Mouse (Mus musculus): ENCODE measurements at regions not wholly inside any gene's neighbourhood (a gene's known extent, or its start where the extent isn't known, plus 50 kb on each side); places are given as distances from the start of the nearest gene placed in this dataset.
A peak's percentile ranks its signal among the peaks of the same experiment; 100 is the strongest.

DNA sequence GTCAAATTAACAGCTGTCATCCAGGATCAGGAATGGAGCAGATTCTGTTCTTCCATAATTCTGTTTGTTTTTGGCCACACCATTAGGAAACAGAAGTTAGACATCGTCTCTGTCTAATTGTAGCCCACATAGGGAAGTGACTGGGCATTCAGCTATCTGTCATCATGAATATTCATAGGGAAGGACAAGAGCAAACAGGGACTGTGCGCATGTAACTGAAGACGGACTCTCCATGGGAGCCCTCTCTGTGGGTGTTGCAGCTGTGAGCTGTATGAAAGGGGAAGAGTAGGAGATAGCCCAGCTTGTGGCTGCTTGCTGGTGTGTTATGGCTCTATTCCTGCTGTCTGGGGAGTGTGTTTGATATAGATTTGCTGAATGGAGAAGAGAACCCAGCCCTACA lies 238.3 kb upstream of the Prok2 start:
- no peak for ATAC-seq
- Histone ChIP-seq H3K4me2 (no peak overlapping the region), H3K27ac (no peak overlapping the region), H3K27me3 (no peaks in the 10 kb centered on the region), H3K9ac (no peak overlapping the region), H3K9me3 (replicated peaks) (peaks cover 3% of the 10 kb centered on the region; the same call in 1 of the 2 replicates), H3K4me3 (no peak overlapping the region), H3K4me1 (peaks cover 25% of the 10 kb centered on the region), H3K36me3 (ENCODE audit: poor library complexity, severe bottlenecking) (no peaks in the 10 kb centered on the region)
- WGBS: 61% methylated on average over 3 of the region's 3 CpGs

DNA sequence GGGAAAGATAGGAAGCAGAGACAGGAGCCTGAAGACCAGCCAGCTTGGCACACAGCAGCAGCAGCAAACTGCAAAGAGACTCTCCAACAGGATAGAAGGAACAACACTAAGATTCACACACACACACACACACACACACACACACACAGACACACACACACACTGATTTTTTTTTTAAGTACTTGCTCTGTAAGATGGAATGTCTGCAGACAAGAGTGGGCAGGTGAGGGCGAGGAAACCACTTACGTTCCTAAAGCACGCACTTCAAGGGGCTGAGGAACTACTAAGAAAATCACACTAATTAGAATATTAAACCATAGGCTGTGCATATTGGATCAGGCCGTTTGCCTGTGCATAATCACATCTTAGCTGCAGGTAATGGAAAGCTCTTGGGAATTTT lies 237.8 kb upstream of the Prok2 start:
- H3K4me2 ChIP-seq: no peak overlapping the region
- 83% methylated on average over 4 of the region's 4 CpGs for WGBS
- H3K4me1 ChIP-seq: peaks cover 20% of the 10 kb centered on the region
- no peak overlapping the region for H3K9ac ChIP-seq
- ATAC-seq: no peak
- no peaks in the 10 kb centered on the region for H3K36me3 ChIP-seq (ENCODE audit: poor library complexity, severe bottlenecking)
- H3K9me3 ChIP-seq (replicated peaks): peaks cover 3% of the 10 kb centered on the region; the same call in 1 of the 2 replicates
- H3K27me3 ChIP-seq: no peaks in the 10 kb centered on the region
- no peak overlapping the region for H3K4me3 ChIP-seq
- H3K27ac ChIP-seq: no peak overlapping the region

DNA sequence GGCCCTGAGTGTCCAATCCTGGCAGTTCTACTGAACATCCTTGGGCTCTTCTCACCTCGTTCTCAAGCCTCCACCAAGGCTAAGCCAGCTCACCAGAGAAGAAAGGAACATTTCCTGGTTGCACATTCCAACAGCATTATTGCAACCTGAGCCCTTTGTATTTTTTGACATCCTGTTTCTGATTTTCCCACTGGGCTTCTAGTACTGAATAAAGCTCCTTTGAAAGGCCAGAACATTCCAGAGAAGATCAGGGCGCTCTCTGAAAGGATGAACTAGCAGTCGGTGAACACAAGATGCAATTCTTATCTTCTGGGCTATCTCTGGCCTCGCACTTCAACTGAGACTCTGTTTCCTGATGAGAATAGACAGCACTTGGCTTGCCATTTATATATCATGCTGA lies 233.2 kb upstream of the Prok2 start:
- no peak for ATAC-seq
- Histone ChIP-seq H3K27ac (no peak overlapping the region), H3K36me3 (ENCODE audit: poor library complexity, severe bottlenecking) (no peaks in the 10 kb centered on the region), H3K9me3 (replicated peaks) (no peaks in the 10 kb centered on the region), H3K4me2 (no peak overlapping the region), H3K27me3 (no peaks in the 10 kb centered on the region), H3K4me3 (no peak overlapping the region), H3K4me1 (peaks cover 15% of the 10 kb centered on the region), H3K9ac (no peak overlapping the region)
- 18% methylated on average over 4 of the region's 4 CpGs for WGBS

DNA sequence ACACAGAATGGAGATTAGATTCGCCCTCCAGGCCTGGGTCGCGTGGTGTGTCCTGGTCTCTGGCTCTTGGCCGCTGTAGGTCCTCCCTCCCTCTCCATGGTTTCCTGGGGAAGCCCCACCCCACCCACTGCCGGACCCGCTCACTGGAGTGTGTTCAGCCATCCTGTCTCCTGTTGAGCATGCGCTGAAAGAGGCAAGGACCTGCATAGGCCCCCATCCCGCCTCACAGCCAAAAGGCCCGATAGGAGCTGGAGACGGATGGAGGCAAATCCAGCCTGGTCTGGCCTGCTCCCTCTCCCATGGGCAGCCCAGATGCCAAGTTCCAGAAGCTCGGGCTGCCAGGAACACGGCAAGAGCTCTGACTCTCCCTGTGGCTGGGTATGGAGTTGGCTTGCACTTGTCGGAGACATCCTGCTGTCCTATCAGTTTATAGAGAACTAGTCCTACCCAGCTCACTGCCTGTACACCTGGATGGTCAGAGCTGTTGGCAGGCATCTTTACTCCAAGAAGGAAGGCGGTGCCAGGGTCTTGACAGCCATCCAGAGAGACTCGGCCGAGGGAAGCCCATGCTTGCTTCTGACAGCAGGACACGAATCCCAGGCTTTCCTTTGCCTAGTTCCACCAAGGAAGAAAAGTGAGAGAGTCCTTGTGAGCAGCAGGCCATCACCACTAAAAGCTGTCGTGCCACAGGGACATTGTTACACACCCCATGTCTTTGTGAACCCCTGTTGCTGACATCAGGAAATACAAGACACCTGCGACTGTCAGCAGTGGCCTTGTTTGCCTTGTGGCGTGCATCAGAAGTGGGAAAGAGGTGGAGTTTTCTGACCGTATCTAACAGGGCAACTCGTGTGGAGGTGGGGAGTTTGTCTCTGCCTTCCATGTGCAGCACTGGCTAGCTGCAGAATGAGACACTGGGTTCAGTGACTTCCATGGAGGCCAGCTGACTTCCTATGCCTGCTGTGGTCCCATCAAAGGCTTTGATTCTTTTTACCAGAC lies 228.9 kb upstream of the Prok2 start:
- Histone ChIP-seq H3K36me3 (ENCODE audit: poor library complexity, severe bottlenecking) (no peaks in the 10 kb centered on the region), H3K4me3 (no peak overlapping the region), H3K27me3 (no peaks in the 10 kb centered on the region), H3K27ac (no peak overlapping the region), H3K9ac (no peak overlapping the region), H3K4me2 (no peak overlapping the region), H3K9me3 (replicated peaks) (no peaks in the 10 kb centered on the region), H3K4me1 (peaks cover 21% of the 10 kb centered on the region)
- peak; percentile 76 for ATAC-seq
- 76% methylated on average over 22 of the region's 22 CpGs for WGBS

DNA sequence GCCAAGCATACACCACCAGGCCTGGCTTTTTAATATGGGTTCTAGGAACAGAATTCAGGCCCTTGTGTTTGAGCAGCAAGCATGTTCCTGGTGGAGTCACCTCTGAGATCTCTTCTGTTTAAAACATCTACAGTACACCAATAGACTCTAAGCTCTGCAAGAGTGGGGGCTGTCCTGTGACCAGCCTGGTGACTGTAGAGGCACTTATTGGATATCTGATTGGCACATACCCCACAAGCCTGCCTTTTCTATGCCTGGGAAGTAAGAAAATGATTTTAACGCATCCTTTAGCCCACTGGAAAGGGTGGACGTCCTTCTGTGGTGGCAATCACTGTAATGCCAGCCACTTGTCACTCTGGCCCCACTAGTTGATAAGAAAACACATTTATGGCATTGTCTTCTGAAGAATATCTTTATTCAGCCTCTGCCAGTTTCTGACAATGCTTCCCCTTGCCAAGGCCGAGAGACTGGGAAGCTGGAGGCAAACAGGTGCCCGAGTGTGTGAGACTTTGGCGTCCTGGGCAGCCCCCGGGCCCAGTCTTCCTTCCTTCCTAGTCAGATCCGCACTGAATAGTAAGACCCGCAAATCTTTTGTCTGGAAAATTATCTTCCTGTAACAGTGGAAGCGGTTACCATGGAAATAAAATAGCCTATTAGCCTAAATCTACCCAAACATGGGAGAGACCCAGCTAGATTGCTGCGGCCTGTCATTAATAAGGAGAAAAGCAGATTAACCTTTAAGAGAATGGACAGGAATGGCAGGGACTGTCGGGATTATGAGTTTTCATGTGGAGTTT lies 228.0 kb upstream of the Prok2 start:
- ATAC-seq: peak; percentile 77
- H3K27ac ChIP-seq: 0 out of 2 replicates have a peak overlapping the region, but pooled peaks have one; percentile 14
- no peaks in the 10 kb centered on the region for H3K27me3 ChIP-seq
- H3K9me3 ChIP-seq (replicated peaks): no peaks in the 10 kb centered on the region
- H3K4me2 ChIP-seq: no peak overlapping the region
- H3K9ac ChIP-seq: no peak overlapping the region
- 26% methylated on average over 11 of the region's 11 CpGs for WGBS
- no peak overlapping the region for H3K4me3 ChIP-seq
- peaks cover 17% of the 10 kb centered on the region for H3K4me1 ChIP-seq
- H3K36me3 ChIP-seq (ENCODE audit: poor library complexity, severe bottlenecking): no peaks in the 10 kb centered on the region

DNA sequence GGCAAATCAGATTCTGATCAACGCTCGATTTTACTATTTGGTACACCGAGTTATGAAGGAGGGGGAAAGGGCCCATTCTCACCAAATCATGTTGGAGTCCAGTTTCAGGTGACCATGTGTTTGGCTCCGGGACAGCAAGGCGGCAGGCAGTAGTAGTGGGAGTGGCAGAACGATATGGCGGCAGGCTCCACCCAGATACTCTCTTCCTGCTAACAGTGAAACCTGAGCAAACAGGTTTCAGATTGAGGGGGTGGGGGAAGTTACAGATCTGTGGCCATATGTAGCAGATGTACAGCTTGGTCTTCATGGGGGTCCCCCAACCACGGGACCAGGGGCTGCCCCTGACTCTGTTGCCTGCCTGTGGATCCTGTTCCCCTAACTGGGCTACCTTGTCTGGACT lies 224.6 kb upstream of the Prok2 start:
- 96% methylated on average over 8 of the region's 8 CpGs for WGBS
- no peak overlapping the region for H3K4me3 ChIP-seq
- no peak overlapping the region for H3K27ac ChIP-seq
- H3K9ac ChIP-seq: no peak overlapping the region
- H3K4me1 ChIP-seq: peaks cover 20% of the 10 kb centered on the region
- H3K4me2 ChIP-seq: no peak overlapping the region
- no peak for ATAC-seq
- H3K9me3 ChIP-seq (replicated peaks): no peaks in the 10 kb centered on the region
- H3K27me3 ChIP-seq: no peaks in the 10 kb centered on the region
- H3K36me3 ChIP-seq (ENCODE audit: poor library complexity, severe bottlenecking): no peaks in the 10 kb centered on the region

DNA sequence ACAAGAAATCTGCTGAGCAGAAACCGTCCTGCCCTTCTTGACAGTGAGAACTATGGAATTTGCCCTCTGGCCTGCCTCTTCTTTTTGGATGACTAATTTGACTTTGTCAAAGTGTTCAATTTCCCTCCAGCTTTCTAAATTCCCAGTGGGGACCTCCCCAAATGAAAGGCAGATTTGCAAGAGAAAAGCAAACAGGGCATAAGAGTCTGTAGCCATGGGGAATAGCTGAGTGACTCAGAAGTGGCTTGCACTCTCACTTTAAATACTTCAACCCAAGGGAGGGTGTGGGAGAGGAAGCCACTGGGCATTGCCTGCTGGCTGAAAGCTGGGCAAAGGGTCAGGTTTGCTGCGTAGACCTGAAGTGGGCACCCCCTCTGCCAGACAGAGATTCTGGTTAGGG lies 220.7 kb upstream of the Prok2 start:
- ATAC-seq: no peak
- no peak overlapping the region for H3K27ac ChIP-seq
- H3K9me3 ChIP-seq (replicated peaks): no peaks in the 10 kb centered on the region
- no peak overlapping the region for H3K4me3 ChIP-seq
- no peak overlapping the region for H3K9ac ChIP-seq
- no peaks in the 10 kb centered on the region for H3K36me3 ChIP-seq (ENCODE audit: poor library complexity, severe bottlenecking)
- 50% methylated on average over 2 of the region's 2 CpGs for whole genome bisulfite sequencing
- H3K4me1 ChIP-seq: 0 out of 2 replicates have a peak, but pooled peaks cover 3% of the 10 kb centered on the region
- H3K4me2 ChIP-seq: no peak overlapping the region
- H3K27me3 ChIP-seq: no peaks in the 10 kb centered on the region

DNA sequence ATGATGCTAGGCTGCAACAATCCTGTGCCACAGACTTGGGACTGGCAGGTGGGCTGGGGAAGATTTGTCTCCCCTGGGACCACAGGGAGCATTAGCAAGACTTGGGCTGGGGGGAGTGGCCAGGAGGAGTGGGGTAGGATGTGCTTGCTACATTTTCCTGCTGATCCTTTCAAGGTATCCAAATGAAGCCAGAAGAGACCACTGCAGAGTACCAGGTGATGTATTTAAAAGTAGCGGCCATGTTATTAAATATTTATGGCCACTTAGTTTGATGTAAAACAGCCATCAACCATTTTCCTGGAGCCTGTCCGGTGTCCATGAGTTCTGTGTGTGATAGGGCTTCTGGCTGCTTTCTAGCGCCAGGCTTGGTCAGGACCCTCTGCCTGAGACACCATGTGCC lies 220.3 kb upstream of the Prok2 start:
- ATAC-seq: no peak
- Histone ChIP-seq H3K27ac (no peak overlapping the region), H3K4me2 (no peak overlapping the region), H3K9me3 (replicated peaks) (no peaks in the 10 kb centered on the region), H3K4me3 (no peak overlapping the region), H3K9ac (no peak overlapping the region), H3K36me3 (ENCODE audit: poor library complexity, severe bottlenecking) (no peaks in the 10 kb centered on the region), H3K27me3 (no peaks in the 10 kb centered on the region), H3K4me1 (0 out of 2 replicates have a peak, but pooled peaks cover 3% of the 10 kb centered on the region)
- WGBS: 87% methylated on average over 3 of the region's 3 CpGs

DNA sequence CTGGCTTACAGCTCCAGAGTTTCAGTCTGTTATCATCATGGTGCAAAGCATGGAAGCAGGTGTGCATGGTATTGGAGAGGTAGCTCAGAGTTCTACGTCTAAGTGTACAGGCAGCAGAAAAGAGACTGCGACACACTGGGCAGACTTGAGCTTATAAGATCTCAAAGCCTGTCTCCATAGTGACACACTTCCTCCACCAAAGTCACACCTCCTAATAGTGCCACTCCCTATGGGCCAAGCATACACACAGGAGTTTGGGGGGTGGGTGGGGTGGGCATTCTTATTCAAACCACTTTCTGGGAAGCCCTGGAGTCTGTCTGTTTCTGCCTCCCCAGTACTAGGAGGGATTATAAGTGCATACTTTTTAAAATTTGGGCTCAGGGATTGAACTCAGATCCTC lies 219.5 kb upstream of the Prok2 start:
- WGBS: 83% methylated on average over 2 of the region's 2 CpGs
- ATAC-seq: no peak

DNA sequence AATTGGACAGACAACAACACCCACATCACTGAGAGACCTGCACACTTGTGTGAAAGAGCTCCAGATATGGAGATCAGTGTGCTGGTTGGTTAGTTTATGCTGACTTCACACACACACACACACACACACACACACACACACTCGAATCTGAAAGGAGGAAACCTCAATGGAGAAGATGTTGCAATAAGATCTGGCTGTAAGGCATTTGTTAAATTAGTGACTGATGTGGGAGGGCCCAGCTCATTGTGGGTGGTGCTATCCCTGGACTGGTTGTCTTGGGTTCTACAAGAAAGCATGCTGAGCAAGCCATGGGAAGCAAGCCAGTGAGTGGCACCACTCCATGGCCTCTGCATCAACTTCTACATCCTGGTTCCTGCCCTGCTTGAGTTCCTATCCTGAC lies 216.8 kb upstream of the Prok2 start:
- 77% methylated on average over 1 of the region's 1 CpGs for WGBS
- Histone ChIP-seq H3K9me3 (replicated peaks) (no peaks in the 10 kb centered on the region), H3K4me3 (no peak overlapping the region), H3K4me1 (peaks cover 15% of the 10 kb centered on the region; the same call in 1 of the 2 replicates), H3K36me3 (ENCODE audit: poor library complexity, severe bottlenecking) (no peaks in the 10 kb centered on the region), H3K27me3 (no peaks in the 10 kb centered on the region), H3K9ac (no peak overlapping the region), H3K4me2 (no peak overlapping the region), H3K27ac (no peak overlapping the region)
- ATAC-seq: no peak

More for the DNA sequence above, 219.5 kb upstream of the Prok2 start:
- H3K27me3 ChIP-seq: no peaks in the 10 kb centered on the region
- H3K4me2 ChIP-seq: no peak overlapping the region
- no peak overlapping the region for H3K9ac ChIP-seq
- H3K4me3 ChIP-seq: no peak overlapping the region
- H3K27ac ChIP-seq: no peak overlapping the region
- H3K36me3 ChIP-seq (ENCODE audit: poor library complexity, severe bottlenecking): no peaks in the 10 kb centered on the region
- H3K9me3 ChIP-seq (replicated peaks): no peaks in the 10 kb centered on the region
- H3K4me1 ChIP-seq: 0 out of 2 replicates have a peak, but pooled peaks cover 3% of the 10 kb centered on the region

DNA sequence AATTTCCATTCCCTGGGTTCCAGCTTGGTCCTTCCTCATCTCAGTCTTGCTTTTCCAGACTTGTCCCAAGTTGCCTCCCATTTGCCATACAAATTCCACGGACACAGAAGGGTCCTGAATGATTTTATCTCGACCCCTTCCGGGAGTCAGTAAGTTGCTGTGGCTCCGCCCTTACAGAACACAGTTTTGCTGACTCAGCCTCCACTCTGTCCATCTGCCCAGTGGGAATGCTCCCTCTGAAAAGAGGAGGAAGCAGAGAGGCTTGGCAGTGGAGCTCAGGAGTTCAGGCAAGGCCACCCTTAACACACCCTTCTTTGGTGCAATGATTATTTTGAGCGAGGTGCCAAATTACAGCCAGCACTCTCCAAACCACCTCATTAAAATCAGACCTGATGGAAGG lies 213.9 kb upstream of the Prok2 start:
- no peaks in the 10 kb centered on the region for H3K27me3 ChIP-seq
- ATAC-seq: no peak
- H3K4me1 ChIP-seq: peaks cover 12% of the 10 kb centered on the region; the same call in 1 of the 2 replicates
- H3K9ac ChIP-seq: no peak overlapping the region
- H3K4me3 ChIP-seq: no peak overlapping the region
- H3K36me3 ChIP-seq (ENCODE audit: poor library complexity, severe bottlenecking): no peaks in the 10 kb centered on the region
- no peak overlapping the region for H3K27ac ChIP-seq
- 71% methylated on average over 5 of the region's 5 CpGs for WGBS
- H3K9me3 ChIP-seq (replicated peaks): no peaks in the 10 kb centered on the region
- no peak overlapping the region for H3K4me2 ChIP-seq

DNA sequence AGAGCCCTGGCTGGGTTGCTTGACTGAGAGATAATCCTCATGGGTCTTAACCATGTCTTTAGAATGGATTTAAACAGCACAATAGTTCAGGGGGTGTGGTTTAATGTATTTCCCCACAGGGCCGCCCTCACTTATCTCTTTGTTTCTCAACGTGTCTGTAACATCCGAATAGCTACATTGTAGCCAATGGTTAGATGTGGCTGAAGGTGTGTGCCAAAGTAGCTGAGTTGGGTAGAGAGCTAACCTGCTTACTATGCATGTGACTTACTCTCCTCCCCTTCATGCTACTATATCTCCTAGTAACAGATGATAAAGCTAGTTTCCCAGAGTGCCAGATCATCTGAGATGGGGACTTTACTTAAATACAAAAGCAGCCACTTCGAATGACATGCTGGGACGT lies 213.2 kb upstream of the Prok2 start:
- no peak overlapping the region for H3K4me3 ChIP-seq
- H3K9me3 ChIP-seq (replicated peaks): no peaks in the 10 kb centered on the region
- peaks cover 15% of the 10 kb centered on the region; the same call in 1 of the 2 replicates for H3K4me1 ChIP-seq
- no peak overlapping the region for H3K27ac ChIP-seq
- no peak for ATAC-seq
- no peaks in the 10 kb centered on the region for H3K27me3 ChIP-seq
- no peaks in the 10 kb centered on the region for H3K36me3 ChIP-seq (ENCODE audit: poor library complexity, severe bottlenecking)
- WGBS: 34% methylated on average over 5 of the region's 5 CpGs
- H3K4me2 ChIP-seq: no peak overlapping the region
- no peak overlapping the region for H3K9ac ChIP-seq
